Mouse (Mus musculus): ENCODE measurements around the gene Hist1h4a.
A peak's percentile ranks its signal among the peaks of the same experiment; 100 is the strongest.
"Not testable (repeated sequence)": the region's sequence is repeated elsewhere in the genome, so short reads cannot be mapped to it uniquely, and the experiment has no call there.

Hist1h4a gene

GRCm38 (mm10) chr13:23760972-23761864, at the start of gene Hist1h4a:
Gene Hist1h4a, minus strand, starts transcription at chr13:23761230.
- DNase-seq = peak; percentile 99

DNA sequence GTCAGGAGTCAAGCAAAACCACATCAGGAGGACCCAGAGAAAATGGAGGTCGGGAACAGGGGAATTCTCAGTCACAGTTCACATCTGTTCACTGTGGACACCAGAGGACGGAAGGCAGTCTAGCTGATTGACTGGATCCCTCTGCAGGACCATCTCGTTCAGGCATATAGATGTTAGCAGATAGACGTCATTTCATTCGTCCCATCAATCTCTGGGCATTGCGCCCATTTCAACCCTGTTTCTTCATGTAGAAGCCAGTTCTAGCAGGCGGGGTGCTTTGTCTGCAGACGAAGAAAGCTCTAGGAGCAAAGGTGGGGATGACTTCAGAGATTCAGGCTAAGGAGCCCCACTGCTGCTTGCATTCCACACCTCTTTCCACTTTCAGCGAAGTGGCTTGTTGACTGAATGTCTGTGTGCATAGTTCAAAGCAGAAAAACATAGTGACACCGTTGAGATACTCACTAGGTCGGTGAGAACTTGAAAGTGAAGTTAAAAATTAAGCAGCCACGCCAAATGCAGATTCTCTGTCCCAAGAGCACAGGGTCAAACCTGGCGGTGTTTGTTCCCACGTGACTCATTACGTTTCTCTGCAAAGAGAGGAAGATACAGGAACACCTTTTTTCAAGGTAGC, 45.5 kb upstream of the Hist1h4a start, which contains the start of gene Slc17a2:
Gene Slc17a2, plus strand, starts transcription at position 572 of the 631 bp plus-strand sequence.
- DNase-seq = peak; percentile 22

- no peak for DNase-seq
Measured at GRCm38 (mm10) chr13:23804532-23804931, 43.5 kb upstream of the Hist1h4a start.

DNA sequence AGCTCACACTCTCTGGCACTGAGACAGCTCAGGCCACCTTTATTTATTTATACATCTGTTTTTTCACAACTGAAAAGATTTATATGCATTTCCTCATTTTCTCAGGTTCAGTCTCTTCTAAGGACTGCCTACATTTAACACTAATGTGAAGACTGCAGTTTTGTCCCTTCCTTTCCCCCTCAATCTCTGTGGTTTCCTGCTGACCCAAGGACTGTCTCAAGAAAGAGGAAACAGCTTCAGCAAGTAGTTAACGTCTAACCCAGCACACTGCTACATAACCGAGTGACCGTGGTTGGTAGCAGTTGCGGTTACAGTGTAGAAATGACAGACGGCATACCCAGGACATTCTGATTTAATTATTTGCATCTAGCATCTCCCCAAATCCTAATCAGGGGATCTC, 38.4 kb upstream of the Hist1h4a start:
- no peak for DNase-seq

- DNase-seq = peak; percentile 70
Measured at GRCm38 (mm10) chr13:23792520-23792919, 31.5 kb upstream of the Hist1h4a start.

GRCm38 (mm10) chr13:23779025-23779424, 18.0 kb upstream of the Hist1h4a start:
- DNase-seq = no peak

DNA sequence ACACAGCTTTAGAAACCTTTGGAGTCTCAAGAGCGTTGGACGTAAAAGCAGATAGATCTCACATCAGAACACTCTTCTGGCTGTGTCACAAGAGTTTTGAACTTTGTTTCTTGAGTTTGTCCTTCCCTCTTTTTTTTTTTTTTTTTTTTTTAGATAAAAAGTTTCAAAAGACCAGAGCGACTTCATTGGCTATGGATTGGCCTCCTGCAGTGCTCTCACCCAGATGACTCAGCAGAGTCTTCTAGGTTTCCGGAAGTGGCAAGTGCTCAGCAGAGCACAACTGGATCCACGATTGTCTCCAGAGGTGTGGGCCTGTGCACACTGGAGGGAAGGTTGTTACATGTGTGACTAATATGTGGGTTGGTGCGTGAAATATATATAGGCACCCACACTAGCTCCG, 17.3 kb upstream of the Hist1h4a start:
- DNase-seq = no peak

GRCm38 (mm10) chr13:23772561-23773313, 11.7 kb upstream of the Hist1h4a start:
- peak; percentile 51 for DNase-seq

- DNase-seq = not testable (repeated sequence)
Measured at GRCm38 (mm10) chr13:23769613-23770012, 8.6 kb upstream of the Hist1h4a start, which contains the start of gene Trim38. Gene Trim38, plus strand, starts transcription at chr13:23769913.

DNA sequence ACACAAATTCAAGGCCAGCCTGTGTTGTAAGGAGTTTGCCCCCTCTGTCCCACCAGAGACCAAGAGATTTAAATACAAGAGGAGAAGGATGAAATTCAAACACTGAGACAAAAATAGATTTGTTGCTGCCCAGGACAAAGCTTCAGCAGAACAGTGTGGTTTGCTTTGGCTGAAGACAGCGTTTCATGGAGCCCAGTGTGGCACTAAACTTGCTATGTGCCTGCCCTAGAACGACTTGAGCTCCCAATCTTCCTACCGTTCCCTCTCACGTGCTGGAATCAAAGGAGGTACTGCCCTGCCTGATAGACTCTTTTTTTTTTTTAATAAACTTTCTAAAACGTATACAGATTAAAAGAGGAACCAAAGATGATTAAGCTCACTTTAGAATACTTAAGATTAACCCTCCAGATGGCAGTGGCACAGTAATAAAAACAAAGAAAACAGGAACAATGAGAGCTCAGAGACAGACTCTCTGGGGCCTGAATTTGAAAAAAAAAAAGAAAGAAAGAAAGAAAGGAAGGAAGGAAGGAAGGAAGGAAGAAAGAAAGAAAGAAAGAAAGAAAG, 7.9 kb upstream of the Hist1h4a start:
- no peak for DNase-seq

- no peak for DNase-seq
Measured at GRCm38 (mm10) chr13:23766772-23767171, 5.7 kb upstream of the Hist1h4a start.

DNA sequence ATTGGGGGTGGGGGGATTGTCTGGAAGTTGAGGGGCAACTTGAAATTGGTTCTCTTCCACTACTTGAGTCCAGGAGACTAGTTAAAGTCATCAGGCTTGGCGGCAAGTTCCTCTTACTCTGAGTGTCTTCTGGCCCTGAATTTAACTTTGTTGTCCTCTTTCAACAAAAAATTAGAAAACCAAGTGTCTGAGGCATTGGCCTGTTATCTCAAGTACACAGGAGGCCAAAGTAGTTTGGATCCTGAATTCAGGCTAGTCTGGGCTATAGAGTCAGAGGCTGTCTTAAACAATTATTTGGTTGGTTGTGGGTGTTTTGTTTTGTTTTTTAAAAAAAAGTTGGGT, 4.1 kb upstream of the Hist1h4a start:
- DNase-seq = no peak

DNA sequence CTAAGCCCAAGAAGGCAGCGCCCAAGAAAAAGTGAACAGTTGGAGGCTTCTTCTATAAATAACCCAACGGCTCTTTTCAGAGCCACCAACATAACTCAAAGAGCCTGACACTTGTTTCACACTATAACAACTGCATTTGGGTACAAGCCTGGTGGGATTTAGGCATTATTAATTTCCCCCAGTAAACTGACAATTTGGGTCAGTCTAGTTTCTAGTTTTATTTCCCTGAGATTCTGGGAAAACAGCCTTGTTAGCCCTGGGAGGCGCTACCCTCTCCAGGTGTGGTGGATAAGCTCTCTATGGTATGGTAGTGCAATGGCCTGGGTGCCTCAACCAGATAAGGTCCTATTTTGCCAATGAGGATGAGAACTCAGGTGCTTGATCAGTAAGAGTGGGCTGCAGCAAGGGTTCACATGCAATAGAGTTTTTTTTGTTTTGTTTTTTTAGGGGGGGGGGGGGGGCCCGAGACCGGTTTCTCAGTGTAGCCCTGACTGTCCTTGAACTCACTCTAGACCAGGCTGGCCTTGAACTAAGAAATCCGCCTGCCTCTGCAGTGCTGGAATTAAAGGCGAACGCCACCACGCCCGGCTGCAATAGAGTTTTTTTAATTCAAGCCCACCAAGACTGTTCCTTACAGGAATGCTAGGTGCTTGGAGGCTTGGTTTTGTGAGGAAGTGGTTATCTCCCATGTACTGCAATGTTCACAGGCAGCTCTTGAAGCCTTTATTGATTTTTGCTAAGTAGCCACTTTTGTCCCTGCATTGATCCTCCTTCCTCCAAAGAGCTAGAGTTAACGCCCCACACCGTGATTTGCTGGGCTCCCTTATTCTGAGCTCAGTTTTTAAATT, 3.5 kb upstream of the Hist1h4a start:
- no peak for DNase-seq

- DNase-seq = peak; percentile 92
Measured at GRCm38 (mm10) chr13:23763586-23764323, 2.7 kb upstream of the Hist1h4a start, which contains the start of gene Hist1h1a. Gene Hist1h1a, plus strand, starts transcription at chr13:23763666.

GRCm38 (mm10) chr13:23763242-23763585, 2.2 kb upstream of the Hist1h4a start:
- DNase-seq = no peak

GRCm38 (mm10) chr13:23761871-23762821, 1.1 kb upstream of the Hist1h4a start, which contains the start of gene Hist1h3a:
Gene Hist1h3a, minus strand, starts transcription at chr13:23762386.
- peak; percentile 64 for DNase-seq

DNA sequence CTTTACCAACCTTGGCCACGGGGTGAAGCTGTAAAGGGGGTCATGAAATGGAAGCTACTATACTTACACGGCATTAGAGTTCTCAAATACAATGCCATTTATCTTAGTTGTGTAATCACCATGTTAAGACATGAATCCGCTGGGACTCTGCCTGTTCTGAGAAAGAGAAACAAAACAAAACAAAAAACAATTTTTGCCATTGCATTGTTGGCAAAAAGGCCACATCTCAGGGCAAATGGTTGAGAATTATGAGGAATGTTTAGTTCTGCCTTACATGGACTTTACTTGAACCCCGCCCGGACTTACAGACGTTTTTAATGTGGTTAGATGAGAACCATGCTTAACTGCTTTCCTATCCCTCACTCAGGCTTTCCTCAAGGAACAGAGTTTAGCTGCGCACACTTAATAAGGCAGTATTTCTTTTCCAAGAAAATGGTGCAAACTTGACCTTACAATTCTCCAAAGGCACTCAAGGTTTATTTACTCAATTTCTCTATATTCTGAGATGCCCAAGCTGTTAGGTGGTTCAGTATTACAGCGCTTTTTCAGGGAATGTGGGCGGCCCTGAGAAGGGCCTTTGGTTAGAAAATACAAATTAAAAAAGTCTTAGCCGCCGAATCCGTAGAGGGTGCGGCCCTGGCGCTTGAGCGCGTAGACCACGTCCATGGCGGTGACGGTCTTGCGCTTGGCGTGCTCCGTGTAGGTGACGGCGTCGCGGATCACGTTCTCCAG, 624 bp downstream of the Hist1h4a start:
- DNase-seq = peak; percentile 31

- DNase-seq = no peak
Measured at GRCm38 (mm10) chr13:23759916-23760239, 1.2 kb downstream of the Hist1h4a start.

DNA sequence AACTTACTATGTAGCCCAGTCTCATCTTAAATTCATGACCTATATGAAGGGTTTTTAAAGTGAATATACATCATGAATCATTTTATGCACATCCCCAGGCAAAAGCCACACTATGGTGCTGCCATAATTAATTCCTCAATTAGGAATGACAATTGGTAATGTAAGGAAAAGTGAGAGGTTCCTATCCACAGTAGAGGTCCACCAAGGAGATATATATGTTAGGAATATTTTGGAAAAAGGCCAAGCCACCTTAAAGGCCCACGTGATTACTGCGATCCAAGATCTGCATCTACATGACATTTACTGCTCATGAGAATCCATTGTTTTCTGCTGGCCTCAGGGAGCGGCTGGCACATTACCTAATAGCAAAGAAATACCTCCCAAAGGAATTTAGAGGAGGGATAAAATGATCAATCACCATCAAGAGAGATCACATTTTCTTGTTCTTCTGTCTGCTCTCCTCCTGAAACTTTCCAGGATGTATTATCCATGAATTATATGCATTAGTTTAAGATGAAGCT, 1.7 kb downstream of the Hist1h4a start:
- no peak for DNase-seq
